Mouse (Mus musculus): Measurements from ENCODE around the gene Tbc1d1.
A peak's percentile ranks its signal among the peaks of the same experiment; 100 is the strongest.

Tbc1d1 gene

DNA sequence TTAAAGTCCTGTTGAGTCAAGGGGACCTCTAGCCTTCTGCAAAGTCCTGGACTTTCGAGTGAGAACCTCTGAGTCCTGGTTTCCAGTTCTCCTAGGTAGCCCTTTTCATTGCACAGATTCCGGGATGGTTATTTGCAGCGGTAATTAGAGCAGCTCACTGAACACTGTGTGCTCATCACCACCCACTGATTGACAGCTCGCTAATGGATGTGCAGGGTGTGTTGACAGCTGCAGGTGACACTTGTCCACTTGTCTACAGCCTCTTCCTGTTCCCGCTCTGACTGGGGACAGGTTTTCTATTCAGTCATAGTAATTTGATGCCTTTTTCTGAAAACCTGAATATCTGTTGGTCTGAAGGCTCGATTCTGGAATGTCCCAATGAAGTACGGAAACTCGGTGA lies 50.8 kb downstream of the Tbc1d1 start:
- no peak for DNase-seq (ENCODE audit: low spot score)

DNA sequence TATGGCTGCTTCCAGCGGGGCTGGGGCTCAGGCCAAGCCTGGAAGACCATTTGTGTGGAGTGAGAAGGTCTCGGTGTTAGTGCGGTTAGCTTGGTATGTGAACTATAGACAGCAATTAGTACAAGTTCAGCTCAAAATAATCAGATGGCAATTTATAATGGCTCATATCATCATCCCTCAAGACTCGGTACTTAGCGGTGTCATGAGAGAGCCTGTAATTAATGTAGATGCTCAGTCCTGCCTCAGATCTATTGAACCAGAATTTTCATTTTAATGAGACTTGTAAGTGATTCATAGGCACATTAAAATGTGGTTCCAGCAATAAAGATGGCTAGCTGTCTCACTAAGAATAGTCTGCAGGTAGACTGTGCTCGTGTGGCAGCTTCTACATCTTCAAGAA lies 51.7 kb downstream of the Tbc1d1 start:
- no peak for DNase-seq (ENCODE audit: low spot score)

DNA sequence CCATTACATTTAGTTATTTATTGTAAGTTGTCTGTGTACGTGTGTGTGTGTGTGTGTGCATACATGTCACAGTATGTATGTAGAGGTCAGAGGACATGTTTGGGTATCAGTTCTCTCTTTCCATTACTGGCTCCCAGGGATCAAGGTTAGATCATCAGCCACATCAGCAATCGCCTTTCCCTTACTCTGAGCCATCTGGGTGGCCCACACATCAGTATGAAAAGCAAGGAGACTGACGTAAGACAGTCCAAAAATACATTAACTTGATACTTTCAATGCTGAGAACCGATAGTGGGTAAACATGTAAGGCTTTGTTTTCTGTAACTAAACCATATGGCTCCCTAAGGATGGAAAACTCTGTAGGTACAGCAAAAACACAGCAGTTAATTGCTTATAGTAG lies 54.7 kb downstream of the Tbc1d1 start:
- DNase-seq (ENCODE audit: low spot score), result no peak

DNA sequence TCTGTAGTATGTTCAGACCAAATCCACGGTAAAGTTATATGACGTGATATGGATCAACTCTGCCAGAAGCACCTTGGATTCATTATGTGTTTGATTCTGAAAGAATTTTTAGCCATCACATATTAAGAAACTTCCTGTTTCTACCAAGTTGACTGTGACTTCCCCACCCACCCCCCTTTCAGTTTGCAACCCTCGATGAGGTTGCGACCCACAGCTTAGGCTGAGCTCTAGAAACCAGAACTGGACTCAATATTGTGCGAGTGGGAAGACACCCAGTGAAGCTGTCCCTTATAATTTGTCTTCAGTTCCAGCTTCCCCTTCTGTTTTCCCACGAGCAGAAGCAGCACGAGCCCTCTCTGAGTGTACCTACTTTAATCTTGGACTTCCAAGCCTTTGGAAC lies 55.2 kb downstream of the Tbc1d1 start:
- DNase-seq (ENCODE audit: low spot score), result no peak

DNA sequence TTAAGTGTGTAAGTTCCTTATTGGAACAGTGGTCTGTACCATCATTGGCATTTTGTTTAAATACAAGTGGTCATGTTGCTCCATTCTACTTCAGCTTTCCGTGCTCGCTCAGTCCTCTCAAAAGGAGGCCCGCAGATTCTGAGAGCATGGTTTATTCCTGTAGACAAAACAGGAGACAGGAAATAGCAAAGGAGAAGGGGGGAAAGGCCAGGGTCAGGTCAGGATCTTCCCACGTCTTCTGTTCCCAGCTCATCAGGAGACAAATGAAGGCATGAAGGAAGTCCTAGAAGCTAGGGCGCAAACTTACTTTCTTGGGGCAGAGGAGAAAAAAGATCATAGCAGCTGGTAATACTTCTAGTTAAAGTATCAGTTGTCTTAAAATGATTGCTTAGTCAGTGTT lies 56.1 kb downstream of the Tbc1d1 start:
- DNase-seq (ENCODE audit: low spot score), result no peak

DNA sequence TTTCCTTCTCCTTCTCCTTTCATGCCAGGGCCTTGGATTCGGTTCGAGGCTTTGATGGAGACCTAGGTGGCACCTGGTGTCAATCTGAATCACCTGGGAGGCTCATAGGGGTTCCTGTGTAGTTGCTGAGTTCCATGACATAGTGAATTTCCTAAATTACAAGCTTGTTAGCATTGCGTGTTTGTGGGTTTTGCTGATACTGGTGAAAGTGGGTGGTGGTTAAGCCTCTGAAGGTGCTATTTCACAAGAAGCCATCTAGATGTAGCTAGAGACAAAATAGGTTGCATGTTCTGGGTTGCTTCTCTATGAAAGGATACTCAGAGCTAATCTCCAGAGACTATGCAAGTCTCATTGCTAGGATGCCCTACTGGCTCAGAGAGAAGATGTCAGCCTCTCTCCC lies 56.5 kb downstream of the Tbc1d1 start:
- DNase-seq (ENCODE audit: low spot score), result no peak

DNA sequence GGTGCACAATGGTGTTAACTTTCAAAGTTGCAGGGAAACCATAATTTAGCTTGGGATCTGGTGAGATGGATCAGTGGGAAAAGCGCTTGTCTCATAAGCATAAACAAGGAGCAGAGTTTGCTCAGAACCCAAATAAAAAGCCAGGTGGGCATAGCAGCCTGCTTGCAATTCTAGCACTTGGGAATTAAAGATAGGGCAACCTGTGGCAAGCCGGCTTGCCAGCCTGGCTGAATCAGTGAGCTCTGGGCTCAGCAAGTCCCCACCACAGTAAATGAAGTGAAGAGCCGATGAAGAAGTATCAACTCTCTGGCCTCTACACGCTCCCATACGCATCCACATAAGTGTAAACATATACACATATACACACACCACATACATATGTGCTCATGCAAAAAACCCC lies 59.7 kb downstream of the Tbc1d1 start:
- no peak for DNase-seq (ENCODE audit: low spot score)

DNA sequence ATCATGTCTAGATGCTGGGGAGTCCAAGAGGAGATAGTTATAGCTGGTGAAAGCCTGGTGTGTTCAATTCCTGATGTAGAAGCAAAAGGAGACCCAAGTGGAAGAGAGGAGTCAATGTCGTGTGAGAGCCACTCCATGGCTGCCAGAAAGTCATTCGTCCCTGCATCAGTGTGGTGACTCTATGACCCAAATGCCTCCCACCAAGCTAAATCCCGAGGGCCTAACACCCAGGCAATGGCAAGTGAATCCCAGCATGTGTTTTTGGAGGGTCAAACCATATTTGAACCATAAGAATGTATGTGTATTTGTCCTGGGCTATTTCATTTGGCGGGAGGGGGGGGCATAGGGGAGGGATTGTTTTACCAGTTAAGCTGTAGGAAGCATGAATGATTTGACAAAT lies 60.2 kb downstream of the Tbc1d1 start:
- no peak for DNase-seq (ENCODE audit: low spot score)

DNA sequence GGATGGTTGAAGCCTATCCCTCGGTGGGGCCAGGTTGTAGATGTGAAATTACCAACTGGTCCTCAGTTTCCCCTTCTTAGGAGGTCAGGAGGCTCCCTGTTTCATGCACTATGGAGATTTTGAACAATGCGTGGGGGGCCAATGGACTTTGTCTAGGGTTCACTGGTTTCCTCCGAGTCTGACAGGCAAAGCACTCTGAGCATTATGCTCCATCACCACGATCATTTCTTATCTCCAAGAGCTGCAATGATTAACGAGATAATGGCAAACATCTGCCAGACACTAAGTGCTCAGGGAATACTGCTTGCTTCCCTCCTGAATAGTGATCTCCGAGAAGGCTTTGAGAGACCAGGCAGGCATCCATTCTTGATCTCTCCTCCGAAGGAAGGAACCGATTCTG lies 61.2 kb downstream of the Tbc1d1 start:
- DNase-seq (ENCODE audit: low spot score), result peak; percentile 45

DNA sequence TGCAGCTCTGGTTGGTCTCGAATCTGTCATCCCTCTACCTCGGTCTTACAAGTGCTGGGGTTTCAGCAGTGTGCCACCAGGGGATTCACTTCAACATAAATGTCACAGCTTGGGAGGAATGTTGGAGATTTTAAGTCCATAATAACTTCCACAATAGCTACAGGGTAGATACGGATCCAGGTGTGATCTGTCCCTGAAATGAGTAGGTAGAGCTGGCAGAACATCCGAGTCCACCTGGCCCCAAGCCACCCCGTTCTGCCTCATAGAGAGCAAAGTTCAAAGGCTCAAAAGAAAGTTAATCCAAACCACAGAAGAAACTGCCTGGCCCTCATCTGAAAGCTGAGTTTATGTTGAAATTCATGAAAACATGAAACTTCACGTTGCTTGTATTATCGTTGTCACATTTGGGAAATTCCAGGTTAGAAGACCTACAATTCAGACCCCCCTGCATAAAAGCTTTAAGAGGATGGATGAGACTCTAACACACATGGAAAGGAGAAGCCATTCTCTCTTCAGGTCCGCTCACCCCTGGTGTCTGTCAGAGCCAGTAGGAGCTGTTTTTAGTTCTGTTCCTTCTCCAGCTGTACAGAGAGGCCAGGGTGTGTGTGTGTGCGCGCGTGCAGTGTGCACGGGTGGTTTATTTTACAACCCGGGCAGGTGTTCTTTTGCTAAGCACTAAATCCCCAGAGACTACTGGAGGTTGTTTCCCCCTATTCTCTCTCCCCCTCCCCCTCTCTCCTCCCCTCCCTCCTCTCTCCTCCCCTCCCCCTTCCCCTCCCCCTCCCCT lies 61.9 kb downstream of the Tbc1d1 start:
- DNase-seq (ENCODE audit: low spot score), result no peak

DNA sequence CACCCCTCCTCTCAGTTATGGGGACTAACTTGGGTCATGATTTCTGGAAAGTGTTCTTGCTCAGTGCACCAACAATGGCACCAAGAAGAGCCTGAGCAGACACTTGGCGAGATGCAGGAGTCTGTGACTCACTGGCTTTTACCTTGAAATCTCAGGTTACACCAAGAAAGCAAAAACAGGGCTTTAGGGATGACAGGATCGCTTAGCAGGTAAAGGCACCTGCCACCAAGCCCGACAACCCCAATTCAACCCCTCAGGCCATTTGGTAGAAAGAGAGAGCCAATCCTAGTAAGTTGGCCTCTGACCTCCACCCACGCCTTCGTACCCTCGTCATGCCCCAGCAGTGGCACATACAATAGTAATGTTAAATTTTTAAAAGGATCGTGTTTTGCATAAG lies 62.5 kb downstream of the Tbc1d1 start:
- DNase-seq (ENCODE audit: low spot score), result no peak

DNA sequence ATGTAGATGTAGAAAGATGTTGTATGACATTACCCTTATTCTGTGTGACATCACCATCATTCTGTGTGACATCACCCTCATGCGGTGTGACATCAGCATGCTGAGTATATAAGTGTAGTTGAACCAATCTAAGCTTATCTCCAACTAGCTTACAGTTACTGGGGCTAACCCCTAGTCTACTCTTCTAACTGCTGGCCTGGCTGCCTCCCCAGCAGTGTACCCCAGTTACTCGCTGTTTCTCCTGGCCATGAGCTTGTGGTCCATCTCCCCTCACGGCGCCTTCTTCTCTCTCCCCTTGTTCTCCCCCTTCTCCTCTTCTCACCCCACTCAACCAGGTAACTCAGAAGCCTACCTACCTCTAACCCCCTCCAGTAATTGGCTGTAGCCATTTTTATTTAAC lies 64.7 kb downstream of the Tbc1d1 start:
- no peak for DNase-seq (ENCODE audit: low spot score)

DNA sequence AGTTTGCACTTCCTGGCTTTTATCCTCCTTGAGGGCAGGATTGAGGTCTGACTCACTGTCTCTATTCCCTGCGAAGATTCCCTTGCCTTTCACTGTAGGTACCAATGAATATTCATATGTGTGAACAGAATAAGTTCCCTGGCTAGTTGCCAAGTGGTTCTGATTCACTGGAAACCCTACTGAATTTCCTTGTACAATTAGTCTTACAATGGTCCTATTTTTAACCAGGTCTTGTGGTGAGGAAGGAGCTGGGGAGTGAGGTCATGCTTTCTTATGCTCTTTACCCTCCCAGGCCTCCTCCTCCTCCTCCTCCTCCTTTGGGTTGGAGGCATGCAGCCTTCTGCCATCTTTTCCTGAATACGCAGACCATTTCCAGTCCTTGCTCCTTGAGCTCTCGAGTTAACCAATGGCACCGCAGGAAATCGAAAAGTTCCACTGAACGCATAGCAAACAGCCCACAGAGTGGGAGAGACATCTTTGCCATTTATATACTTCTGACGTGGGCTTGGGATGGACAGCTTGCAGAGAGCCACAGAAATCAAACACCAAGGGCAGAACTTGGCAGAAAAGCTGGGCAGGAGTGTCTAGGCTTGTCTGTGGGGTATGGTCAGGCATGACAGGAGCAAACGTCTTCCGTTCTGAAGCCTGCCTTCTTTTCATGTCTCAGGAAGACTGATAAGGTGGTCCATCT lies 68.8 kb downstream of the Tbc1d1 start:
- DNase-seq (ENCODE audit: low spot score), result no peak

DNA sequence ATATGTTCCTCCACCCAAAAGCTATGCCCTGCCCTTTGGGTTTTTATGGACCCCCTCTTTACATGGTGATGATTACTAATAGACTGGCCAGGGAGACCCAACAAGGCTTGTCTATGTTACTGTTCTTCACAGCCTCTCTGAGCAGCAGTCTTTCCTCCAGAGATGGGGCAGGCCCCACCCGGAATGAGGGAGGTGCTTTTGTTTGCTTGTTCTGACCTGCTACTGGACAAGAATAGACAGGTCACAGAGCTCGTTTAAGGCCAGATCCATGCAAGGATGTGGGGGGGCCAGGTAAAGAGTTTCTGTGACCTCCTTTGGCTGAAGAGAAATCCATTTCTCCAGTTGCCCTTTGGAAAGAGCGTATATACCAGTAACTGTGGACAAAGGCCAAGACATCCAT lies 72.1 kb downstream of the Tbc1d1 start:
- DNase-seq (ENCODE audit: low spot score), result no peak

DNA sequence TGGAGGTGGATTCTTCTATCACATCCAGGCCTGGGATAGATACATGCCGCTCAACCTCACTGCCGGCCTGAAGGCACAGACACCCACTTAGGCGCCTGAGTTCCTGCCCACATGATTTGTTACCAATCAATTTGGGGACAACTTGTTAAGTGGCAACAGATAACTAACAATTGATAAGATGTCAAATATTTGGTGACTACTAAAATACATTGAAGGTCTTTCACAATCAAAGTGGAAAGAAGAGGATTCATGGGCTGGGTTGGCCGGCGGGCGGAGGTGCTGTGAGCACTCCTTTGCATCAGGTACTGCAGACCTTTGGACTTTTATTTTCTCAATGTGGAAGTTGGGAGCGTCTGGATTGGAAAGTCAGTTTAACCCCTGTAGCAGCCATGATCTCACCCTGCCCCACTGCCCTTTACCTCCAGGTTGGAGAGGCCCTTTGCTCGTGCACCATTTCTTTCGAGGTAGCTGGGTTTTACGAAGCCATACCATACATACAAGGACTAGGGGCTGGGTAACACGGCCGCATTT lies 73.3 kb downstream of the Tbc1d1 start:
- DNase-seq (ENCODE audit: low spot score), result peak; percentile 23

DNA sequence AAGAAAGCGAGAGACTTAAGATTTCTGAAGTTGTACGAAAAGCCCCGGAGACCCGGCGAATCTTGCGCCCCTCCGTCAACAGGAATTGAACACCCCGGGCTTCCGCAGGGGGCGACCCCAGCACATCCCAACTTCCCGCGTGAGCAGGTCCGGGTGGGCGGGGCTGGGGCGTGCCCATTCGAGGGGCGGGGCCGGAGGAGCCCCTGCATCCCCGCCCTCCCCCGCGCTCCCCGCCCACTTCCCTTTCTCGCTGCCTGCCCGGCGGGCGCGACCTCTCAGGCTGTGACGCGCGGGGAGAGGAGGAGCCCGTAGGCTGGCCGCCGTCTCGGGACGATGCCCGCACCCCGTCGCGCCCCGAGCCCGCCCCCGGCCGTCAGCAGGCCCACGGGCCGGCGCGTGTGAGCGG lies 74.0 kb downstream of the Tbc1d1 start:
- DNase-seq (ENCODE audit: low spot score), result peak; percentile 93

DNA sequence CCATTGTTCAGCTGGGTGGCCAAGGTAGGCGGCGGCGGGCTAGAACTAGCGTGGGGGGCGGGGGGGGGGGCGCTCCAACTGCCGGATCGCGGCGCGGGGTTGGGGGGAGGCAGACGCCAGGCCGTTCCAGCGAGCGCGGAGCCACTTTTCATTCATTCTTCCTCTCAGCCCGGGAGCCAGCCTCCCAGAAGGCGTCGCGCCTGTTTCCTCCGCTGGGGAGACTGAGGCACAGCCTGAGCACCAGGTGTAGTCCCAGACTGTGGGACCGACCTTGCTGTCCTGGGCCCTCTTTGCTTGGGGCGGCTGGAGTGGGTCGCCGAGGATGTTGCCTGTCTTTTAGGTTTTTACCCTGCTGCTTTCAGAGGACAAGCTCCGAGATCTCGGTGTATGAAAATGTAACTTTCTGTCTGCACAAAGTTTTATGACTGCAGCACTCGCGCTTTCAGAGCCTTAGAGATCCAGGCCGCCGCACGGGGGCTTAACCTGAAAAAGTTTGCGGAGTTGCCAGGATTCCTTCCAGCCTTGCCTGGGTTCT lies 74.5 kb downstream of the Tbc1d1 start:
- DNase-seq (ENCODE audit: low spot score), result peak; percentile 53

DNA sequence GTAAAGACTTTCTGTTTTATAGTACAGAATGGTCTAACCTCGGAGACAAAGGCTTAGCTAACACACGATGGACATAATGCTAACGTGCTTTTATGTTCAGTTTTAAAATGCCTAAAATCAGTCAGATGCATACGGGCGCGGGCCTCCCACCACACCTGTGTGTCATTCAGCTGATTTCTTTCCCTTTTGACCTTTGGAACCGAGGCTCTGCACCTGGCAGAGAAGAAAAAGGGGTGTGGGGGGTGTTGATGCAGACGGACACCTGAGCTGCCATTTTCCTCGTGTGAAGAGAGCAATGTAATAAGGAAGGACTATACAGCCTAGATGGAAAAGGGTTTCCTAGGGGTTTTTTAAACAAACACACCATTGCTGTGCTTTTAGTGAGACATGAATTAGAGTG lies 76.8 kb downstream of the Tbc1d1 start:
- no peak for DNase-seq (ENCODE audit: low spot score)

DNA sequence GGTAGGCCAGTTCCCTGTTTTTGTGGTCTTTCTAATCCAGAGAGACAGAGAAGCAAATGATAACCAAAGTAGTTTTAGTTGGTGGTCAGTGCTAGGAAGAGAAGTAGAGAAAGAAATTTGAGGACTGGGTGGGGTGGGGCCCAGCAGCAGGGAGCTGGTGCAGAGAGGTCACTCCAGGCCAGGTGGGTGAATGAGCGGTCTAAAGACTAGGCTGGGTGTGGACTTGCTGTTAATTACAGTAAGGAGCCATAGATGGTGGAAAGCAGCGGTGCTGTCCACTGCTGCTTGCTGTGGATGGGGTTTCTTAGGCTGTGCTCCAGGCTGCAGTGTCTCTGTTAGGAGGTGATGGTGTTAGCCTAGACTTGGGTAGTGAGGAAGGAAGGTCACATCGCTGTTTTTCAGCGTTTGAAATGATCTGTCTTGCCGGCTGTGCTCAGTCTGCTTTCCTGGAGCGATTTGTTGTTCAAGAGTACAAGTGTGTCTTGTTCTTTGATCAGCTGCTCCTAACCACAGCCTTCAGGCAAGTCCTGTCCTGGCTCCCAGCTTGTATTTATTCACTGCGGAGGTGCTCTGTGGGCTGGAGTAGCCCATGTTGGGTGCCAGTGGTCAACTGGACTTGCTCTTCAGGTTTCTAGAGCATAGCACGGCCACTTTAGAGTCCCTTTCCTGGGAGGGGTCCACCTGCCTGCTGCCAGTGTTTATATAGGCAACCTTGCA lies 78.3 kb downstream of the Tbc1d1 start:
- no peak for DNase-seq (ENCODE audit: low spot score)

DNA sequence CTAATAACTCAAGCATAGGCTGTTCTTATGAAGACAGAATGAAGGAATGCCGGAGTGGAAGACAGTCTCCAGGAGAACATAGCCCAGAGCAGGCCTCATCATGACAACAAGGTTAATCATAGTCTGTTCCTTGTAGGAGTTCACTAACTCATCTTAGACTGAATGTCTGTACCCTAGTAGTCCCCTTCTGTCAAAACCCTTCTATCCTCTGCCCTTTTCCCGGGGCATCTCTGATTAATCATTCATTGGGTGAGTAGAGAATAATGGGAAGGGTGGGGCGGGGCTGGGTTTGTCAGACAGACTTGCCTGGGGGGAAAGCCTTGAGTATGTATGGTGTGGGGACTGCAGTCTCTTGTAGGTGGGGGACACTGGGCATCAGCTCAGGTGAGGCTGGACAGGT lies 79.1 kb downstream of the Tbc1d1 start:
- DNase-seq (ENCODE audit: low spot score), result no peak

DNA sequence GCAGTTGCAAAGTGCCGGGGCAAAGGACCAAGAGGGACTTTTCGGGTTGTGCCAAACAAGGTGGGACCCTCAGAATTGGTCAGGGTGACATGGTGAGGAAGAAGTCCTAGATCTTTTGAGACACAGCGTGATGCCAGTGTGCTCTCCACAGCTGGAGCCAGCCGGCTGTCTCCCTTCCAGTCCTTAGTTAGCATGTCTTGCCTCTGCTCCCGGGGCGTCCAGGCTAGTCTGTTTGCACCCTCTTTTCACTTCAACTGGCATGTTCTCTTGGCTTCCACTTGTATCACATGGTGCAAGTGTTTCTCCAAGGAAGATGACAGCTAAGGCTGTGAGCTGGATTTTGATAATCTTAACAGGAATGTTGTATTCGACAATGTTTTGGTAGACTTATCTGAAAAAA lies 80.5 kb downstream of the Tbc1d1 start:
- no peak for DNase-seq (ENCODE audit: low spot score)

DNA sequence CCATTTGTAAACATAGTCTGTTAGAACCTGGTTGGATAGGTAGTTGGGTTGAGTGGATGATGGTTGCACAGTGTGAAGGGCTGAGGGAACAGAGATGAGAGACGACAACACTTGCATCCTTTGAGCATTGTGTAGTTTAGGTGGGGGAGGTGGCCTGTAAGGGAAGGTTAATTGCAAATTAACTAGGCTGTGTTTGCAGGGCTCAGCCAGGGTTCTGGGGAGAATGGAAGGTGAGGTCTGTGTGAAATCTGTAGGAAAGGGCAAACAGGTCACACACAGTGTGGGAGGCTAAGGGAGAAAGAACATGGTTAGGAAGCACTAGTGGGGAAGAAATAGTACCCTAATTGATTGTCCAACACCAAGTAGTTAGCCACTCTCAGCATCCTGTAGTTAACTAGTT lies 81.2 kb downstream of the Tbc1d1 start:
- no peak for DNase-seq (ENCODE audit: low spot score)

DNA sequence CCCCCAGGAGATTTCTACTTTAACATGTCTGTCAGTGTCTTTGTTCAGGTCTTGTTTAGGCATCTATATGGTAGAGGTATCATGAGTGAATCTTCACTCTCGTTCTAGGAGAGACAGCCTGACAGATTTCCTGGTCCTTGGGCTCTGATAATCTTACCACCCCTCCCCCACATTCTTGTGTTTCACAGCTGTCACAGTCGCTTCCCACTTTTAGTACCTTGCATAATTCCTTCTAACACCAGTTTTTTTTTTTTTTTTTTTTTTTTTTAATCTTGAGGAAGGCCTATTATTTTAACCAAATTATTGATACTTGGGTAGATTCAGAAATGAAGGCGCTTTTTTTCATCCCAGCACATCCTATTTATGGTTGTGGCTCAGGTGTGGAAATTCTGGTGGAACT lies 81.6 kb downstream of the Tbc1d1 start:
- no peak for DNase-seq (ENCODE audit: low spot score)
